Mouse (Mus musculus) forebrain, postnatal 0 days (tissue): ENCODE measurements at regions not wholly inside any gene's neighbourhood (a gene's known extent, or its start where the extent isn't known, plus 50 kb on each side); places are given as distances from the start of the nearest gene placed in this dataset.
A peak's percentile ranks its signal among the peaks of the same experiment; 100 is the strongest.

Experiments
- ATAC-seq: fragments of 200-750 bp; cut with Nextera tagmentation; 2 replicates; pipeline ENCODE4 v1.8.0; 2017; ENCODE audit warnings: mild to moderate bottlenecking, moderate library complexity
- DNase-seq: peaks from one replicate; pipeline ENCODE4 v3.0.0-alpha.2; 2015
- H3K27ac ChIP-seq: fragments of 300-500 bp; sonication (generic); 2 replicates; pipeline ENCODE4 v1.5.1; 2014; ENCODE audit warnings: low read depth, mild to moderate bottlenecking, antibody characterized with exemption, low read length, moderate library complexity, mixed read lengths
- H3K27me3 ChIP-seq: fragments of 300-500 bp; sonication (generic); 2 replicates; pipeline ENCODE4 v1.6.1; 2014; ENCODE audit warnings: mild to moderate bottlenecking, low read length, mixed read lengths; ENCODE audit not compliant: insufficient read depth
- H3K36me3 ChIP-seq: fragments of 300-500 bp; sonication (generic); 2 replicates; pipeline ENCODE4 v1.6.1; 2014; ENCODE audit warnings: mild to moderate bottlenecking, moderate library complexity; ENCODE audit not compliant: insufficient read depth
- H3K4me1 ChIP-seq: fragments of 300-500 bp; sonication (generic); 2 replicates; pipeline ENCODE4 v1.6.1; 2014; ENCODE audit warnings: antibody characterized with exemption; ENCODE audit not compliant: insufficient read depth
- H3K4me2 ChIP-seq: fragments of 300-500 bp; sonication (generic); 2 replicates; pipeline ENCODE4 v1.6.1; 2014; ENCODE audit warnings: low read depth, mild to moderate bottlenecking, moderate library complexity
- H3K4me3 ChIP-seq: fragments of 300-500 bp; sonication (generic); 2 replicates; pipeline ENCODE4 v1.5.1; 2014; ENCODE audit warnings: low read depth, low read length, mixed read lengths
- H3K9ac ChIP-seq: fragments of 300-500 bp; sonication (generic); 2 replicates; pipeline ENCODE4 v1.6.1; 2014; ENCODE audit warnings: mild to moderate bottlenecking
- H3K9me3 ChIP-seq: fragments of 300-500 bp; sonication (generic); 2 replicates; pipeline ENCODE4 v1.6.1; 2016; ENCODE audit warnings: low read length
- CTCF ChIP-seq: sonication (generic); IDR thresholded peaks from 2 replicates; pipeline ENCODE4 v1.5.1; 2016; ENCODE audit warnings: antibody characterized with exemption, control low read depth, low read depth
- WGBS: fragments of 180-500 bp; shearing (Covaris S2); extraction: QIAGEN DNeasy Blood & Tissue Kit; methylation state at CpG from one replicate; pipeline ENCODE4 v1.1.7; 2014; 5-methylcytosine and 5-hydroxymethylcytosine counted together

GRCm38 (mm10) chr11:63463797-63464331 lies 335.1 kb downstream of the Pmp22 start:
- Histone ChIP-seq H3K4me1 (no peaks in the 10 kb centered on the region), H3K9ac (no peak overlapping the region), H3K4me3 (no peak overlapping the region), H3K36me3 (no peaks in the 10 kb centered on the region), H3K27ac (no peak overlapping the region), H3K27me3 (no peaks in the 10 kb centered on the region; the same call in 1 of the 2 replicates), H3K9me3 (no peaks in the 10 kb centered on the region), H3K4me2 (peak overlapping the region; percentile 37)
- peak; percentile 88 for ATAC-seq
- DNase-seq: peak; percentile 51
- 17% methylated on average over 18 of the region's 18 CpGs for WGBS
- no peak for TF ChIP-seq CTCF

DNA sequence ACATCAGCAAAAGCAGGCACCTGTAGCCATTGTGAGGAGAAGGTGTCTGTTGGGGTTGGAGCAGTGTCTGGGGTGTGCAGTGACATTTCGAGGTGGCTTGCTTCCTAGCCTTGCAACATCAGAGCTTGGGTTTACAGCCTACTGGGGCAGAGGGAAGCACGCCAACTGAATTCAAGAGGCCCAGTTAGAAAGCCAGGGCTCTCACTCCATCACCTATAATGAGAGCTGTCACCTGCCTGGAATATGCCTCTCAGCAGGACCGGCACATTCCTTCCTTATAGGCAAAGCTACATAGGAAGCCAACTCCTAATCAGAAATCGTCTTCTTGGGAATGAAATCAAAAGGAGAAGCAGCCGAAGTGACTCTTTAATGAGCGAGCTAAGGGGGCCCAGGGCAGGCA lies 337.2 kb downstream of the Pmp22 start:
- H3K27me3 ChIP-seq: no peaks in the 10 kb centered on the region; the same call in 1 of the 2 replicates
- no peak overlapping the region for H3K9ac ChIP-seq
- H3K4me2 ChIP-seq: no peak overlapping the region
- no peaks in the 10 kb centered on the region for H3K36me3 ChIP-seq
- WGBS: 70% methylated on average over 6 of the region's 6 CpGs
- TF ChIP-seq CTCF: no peak
- DNase-seq: no peak
- no peak overlapping the region for H3K4me3 ChIP-seq
- ATAC-seq: no peak
- H3K9me3 ChIP-seq: no peaks in the 10 kb centered on the region
- no peak overlapping the region for H3K27ac ChIP-seq
- no peaks in the 10 kb centered on the region for H3K4me1 ChIP-seq

DNA sequence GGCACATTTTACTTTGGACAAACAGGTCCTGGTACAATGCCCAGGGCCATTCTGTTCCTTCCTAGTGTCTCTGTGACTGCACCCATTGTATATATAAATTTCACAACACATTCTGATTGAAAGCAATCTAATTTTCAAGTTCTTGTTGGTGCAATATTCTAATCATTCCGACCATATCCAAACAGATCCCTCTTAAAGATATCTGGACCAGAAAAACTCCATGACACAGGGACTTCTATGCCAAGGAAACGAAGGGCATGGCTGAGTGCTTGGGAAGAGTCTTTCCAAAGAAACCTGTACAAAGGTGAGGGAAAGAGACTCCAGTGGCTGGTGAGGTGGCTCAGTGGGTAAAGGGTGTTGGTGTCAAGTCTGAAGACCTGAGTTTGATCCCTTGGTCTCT lies 337.8 kb downstream of the Pmp22 start:
- H3K4me3 ChIP-seq: no peak overlapping the region
- H3K4me1 ChIP-seq: no peaks in the 10 kb centered on the region
- no peaks in the 10 kb centered on the region for H3K9me3 ChIP-seq
- no peak for TF ChIP-seq CTCF
- DNase-seq: no peak
- no peak overlapping the region for H3K4me2 ChIP-seq
- H3K36me3 ChIP-seq: no peaks in the 10 kb centered on the region
- 91% methylated on average over 2 of the region's 2 CpGs for WGBS
- H3K27me3 ChIP-seq: no peaks in the 10 kb centered on the region; the same call in 1 of the 2 replicates
- H3K27ac ChIP-seq: no peak overlapping the region
- ATAC-seq: no peak
- H3K9ac ChIP-seq: no peak overlapping the region

DNA sequence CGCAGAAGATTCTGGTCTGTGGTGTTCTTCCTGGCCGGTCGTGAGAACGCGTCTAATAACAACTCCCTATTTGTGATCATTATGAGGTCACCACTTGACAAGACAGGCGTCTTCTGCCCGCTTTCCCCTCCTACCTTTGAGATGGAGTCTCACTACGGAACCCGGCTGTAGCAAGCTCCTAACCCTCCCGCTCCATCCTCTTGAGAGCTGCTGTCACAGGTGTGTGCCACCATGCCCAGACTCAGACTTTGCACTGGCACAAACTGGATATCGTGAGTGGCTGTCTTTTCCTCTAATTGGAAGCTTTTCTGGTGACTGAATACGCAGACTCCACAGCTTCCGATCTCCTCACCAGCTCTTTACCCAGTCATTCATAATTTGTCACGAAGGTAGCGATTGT lies 346.0 kb downstream of the Pmp22 start:
- Histone ChIP-seq H3K27ac (no peak overlapping the region), H3K9ac (no peak overlapping the region), H3K4me3 (no peak overlapping the region), H3K9me3 (no peaks in the 10 kb centered on the region), H3K4me2 (no peak overlapping the region), H3K27me3 (no peaks in the 10 kb centered on the region), H3K4me1 (no peaks in the 10 kb centered on the region), H3K36me3 (no peaks in the 10 kb centered on the region)
- no peak for DNase-seq
- TF ChIP-seq CTCF: no peak
- ATAC-seq: no peak
- 93% methylated on average over 15 of the region's 15 CpGs for WGBS

DNA sequence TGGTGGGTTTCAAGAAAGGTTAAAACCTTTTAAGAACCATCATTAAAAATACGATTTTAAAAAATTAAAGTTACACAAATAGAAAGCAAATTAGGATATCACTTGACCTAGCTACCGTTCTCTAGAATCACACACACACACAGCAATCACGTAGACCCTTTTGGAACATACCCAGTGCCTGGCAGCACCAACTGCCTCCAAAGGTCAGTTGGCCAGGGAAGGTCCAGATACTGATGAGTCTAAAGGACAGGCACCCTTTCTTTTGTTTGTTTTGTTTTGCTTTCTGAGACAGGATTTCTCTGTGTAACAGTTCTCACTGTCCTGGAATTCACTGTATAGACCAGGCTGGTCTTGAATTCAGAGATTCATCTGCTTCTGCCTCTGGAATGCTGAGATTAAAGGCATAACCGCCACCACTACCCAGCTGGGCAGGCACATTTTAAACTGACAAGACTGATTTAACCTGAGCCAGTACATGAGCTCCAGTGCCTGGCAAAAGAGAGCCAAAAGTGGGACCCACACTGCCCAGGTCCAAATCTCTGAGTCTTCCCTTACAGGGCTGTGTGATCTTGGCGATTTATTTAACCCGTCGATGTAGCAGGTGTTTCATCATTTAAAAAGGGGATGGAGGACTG lies 353.0 kb downstream of the Pmp22 start:
- DNase-seq (no peak), ATAC-seq (no peak)
- Histone ChIP-seq H3K27ac (no peak overlapping the region), H3K4me1 (no peaks in the 10 kb centered on the region), H3K36me3 (no peaks in the 10 kb centered on the region), H3K4me2 (no peak overlapping the region), H3K9ac (no peak overlapping the region), H3K9me3 (no peaks in the 10 kb centered on the region), H3K27me3 (no peaks in the 10 kb centered on the region), H3K4me3 (no peak overlapping the region)
- WGBS: 44% methylated on average over 7 of the region's 7 CpGs
- no peak for TF ChIP-seq CTCF

GRCm38 (mm10) chr11:63482593-63482992 lies 353.8 kb downstream of the Pmp22 start:
- H3K9me3 ChIP-seq: no peaks in the 10 kb centered on the region
- ATAC-seq: no peak
- no peak for TF ChIP-seq CTCF
- no peaks in the 10 kb centered on the region for H3K36me3 ChIP-seq
- H3K4me3 ChIP-seq: no peak overlapping the region
- H3K4me1 ChIP-seq: no peaks in the 10 kb centered on the region
- WGBS: 6% methylated on average over 6 of the region's 6 CpGs
- H3K4me2 ChIP-seq: no peak overlapping the region
- DNase-seq: no peak
- H3K27me3 ChIP-seq: no peaks in the 10 kb centered on the region
- no peak overlapping the region for H3K27ac ChIP-seq
- no peak overlapping the region for H3K9ac ChIP-seq

GRCm38 (mm10) chr11:63487203-63487602 lies 358.4 kb downstream of the Pmp22 start:
- WGBS: 62% methylated on average over 2 of the region's 2 CpGs
- Histone ChIP-seq H3K27ac (no peak overlapping the region), H3K4me2 (no peak overlapping the region), H3K4me3 (no peak overlapping the region), H3K4me1 (no peaks in the 10 kb centered on the region), H3K9me3 (no peaks in the 10 kb centered on the region), H3K36me3 (no peaks in the 10 kb centered on the region), H3K27me3 (no peaks in the 10 kb centered on the region), H3K9ac (no peak overlapping the region)
- ATAC-seq (no peak), DNase-seq (no peak)
- no peak for TF ChIP-seq CTCF
